Mouse (Mus musculus) liver, adult 10 weeks (tissue): ENCODE results near the gene Dnajc12. TPM values are rescaled to one million over a fixed set of nuclear protein-coding genes. Genes with fewer than 3 reads are reported as not detected.

Experiments
- polyA plus RNA-seq: library from polyadenylated mRNA; stranded (reverse); fragments of 350-450 nt; fragmentation: Illumina TruSeq; extraction: RNeasy Lipid Tissue Mini Kit (QIAGEN cat#74804); gene quantifications from one replicate; pipeline ENCODE4 v1.2.3, GENCODE M21; 2014; ENCODE audit warnings: low read depth, low replicate concordance

The Dnajc12 gene
- 5.1 TPM for polyA plus RNA-seq

DNA sequence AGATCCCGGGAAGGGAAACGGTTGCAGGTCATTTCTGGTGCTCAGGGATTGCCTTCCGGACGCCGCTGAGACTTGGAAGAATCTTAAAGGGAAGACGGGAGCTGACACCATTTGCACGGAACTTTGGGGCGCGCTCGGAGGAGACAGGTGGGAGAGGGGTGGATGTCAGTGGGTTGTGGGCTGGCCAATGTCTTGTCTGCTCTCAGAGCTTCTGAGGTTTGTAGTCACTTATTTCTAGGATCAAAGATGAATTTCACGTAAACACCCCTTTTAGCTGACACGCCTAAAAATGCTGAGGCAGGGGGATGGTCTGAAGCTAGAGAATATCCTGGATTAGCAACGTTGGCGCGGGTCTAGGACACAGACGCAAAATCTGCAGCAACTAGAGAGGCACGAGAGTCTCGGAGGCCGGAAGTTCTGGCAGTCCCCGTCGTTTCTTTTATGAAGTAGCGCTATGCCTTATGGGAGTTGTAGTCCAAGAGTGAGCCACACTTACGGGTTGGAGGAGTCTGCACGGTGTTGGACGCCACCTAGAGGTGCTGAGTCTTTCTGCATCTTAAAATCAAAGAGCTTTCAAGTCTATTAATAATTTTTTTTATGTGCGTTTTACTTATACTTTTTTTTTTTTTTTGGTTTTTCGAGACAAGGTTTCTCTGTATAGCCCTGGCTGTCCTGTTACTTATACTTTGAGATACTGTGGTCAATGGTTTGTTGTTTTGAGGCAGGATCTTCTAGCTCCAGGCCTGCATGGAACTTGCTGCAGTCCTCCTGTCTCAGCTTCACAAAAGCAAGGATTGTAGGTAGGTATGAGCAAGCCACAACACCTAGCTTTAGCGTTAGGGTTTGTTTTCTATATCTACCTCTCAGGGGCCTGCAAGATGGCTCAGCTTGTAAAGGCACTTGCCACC is at the start of gene Dnajc12:
Dnajc12 (plus strand) TSS at position 72 of the 908 bp plus-strand sequence.

DNA sequence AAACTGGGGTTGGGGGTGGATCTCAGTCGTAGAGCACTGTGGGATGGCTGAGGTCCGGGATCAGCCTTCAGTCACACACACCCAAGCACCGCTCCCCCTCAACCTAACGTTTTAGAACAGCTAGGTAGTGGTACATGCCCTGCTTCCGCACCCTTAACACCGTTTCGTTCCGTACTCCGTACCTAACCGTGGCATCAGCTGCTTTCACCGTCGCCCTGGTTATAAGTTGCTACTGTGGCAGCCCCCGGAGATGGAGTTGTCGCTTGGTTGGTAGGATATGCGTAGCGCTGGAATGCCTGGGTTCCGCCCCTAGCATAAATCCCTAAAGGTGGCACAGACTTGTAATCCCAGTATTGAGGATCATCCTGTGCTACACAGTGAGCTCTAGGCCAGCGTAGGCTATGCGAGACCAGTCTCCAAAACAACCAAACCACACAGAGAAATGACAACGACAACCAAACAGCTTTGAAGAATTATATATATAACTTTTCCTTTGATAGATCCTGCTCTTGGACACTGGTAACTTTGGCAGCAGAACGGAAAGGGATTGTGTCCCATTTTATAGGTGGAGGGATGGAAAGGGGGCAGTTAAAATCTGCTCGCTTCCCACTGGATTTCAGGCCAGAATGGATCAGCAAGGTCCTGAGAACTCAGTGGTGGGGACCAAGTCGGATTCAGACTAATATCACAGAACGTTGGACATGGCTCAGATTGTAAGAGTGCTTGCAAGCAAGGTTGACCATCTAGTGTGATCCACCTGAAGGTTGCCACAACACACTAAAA is 554 bp upstream of the Dnajc12 start, which contains the start of gene Sirt1:
Sirt1 (minus strand) TSS at position 207 of the 783 bp plus-strand sequence.

DNA sequence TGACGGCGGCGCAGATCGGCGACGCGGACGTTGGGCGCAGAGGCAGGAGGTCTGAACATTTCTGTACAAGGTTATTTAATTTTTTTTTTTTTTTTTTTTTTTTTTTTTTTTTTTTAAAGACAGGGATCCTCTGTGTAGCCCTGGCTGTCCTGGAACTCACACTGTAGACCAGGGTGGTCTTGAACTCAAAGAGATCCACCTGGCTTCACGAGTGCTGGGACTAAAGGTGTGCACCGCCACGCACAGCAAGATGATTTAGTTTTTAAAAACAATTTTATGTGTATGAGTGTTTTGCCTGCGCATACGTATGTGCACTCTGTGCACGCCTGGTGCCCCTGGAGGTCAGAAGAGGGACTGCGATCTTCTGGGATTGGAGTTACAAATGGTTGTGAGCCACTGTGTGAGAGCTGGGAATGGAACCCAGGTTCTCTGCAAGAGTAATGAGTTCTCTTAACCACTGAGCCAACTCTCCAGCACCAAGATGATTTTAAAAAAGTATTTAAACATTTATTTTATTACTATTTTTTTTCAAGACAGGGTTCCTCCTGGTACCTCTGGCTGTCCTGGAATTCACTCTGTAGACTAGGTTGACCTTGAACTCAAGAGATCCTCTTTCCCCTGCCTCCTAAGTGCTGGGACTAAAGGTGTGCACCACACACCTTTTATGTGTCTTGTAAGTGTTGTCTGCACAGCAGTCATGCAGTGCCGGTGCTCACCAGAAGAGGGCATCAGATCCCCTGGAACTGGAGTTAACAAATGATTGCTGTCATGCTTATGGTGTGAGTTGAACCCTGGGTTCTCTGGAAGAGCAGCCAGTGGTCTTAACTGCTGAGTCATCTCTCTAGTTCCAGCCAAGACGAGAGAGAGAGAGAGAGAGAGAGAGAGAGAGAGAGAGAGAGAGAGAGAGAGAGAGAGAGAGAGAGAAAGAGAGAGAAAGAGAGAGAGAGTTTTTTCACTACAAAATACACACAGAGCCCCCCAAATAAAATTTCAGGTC is 39.8 kb downstream of the Dnajc12 start, which contains the start of gene Gm7075:
Gm7075 (minus strand) TSS at position 51 of the 997 bp plus-strand sequence.

DNA sequence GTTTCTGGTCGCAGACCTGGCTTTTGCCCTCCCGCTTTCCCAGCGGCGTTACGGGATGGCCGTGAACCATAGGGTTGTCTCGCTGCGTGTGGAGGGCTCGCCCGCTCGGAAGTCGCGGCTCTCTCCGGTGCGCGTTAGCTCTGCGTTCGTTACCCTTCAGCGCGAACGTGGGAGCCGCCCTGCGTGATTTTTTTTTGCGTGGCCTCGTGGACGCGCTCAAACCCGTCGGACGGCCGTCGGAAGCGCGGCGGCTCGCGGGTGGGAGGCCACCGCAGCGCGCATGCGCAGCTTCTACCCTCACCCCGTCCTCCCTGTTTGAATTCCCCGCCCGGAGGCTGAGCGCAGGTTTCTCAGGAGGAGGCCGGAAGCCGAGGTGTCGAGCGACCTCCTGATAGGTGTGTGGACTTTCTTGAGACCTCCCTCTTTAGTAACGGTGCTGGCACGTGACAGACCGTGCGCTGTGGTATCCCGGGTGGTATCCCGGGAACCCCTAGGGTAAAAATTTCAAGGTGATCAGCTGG is 47.6 kb downstream of the Dnajc12 start, which contains the start of gene Ctnna3:
Ctnna3 (plus strand) TSS at position 314 of the 521 bp plus-strand sequence.

Other genes with a start within 250 kb of the Dnajc12 start
- not detected for gene Mypn, start 178.5 kb upstream of the Dnajc12 start, polyA plus RNA-seq
- gene Herc4, start 138.6 kb upstream of the Dnajc12 start, polyA plus RNA-seq: 133 TPM
- 22.7 TPM for gene Sirt1, start 739 bp upstream of the Dnajc12 start, polyA plus RNA-seq
- not detected for gene Gm7075, start 39.3 kb downstream of the Dnajc12 start, polyA plus RNA-seq
- not detected for gene Ctnna3, start 47.7 kb downstream of the Dnajc12 start, polyA plus RNA-seq